Mouse (Mus musculus) retina, adult 2 months (tissue): ENCODE data around the gene Arnt2.

Experiments used
- DNase-seq: peaks from one replicate; pipeline ENCODE4 v3.0.0-alpha.2; 2012; ENCODE audit warnings: low read depth, low spot score

Arnt2 gene

GRCm38 (mm10) chr7:84293054-84293453, 116.9 kb downstream of the Arnt2 start:
- DNase-seq, result no peak

GRCm38 (mm10) chr7:84287226-84287587, 122.8 kb downstream of the Arnt2 start:
- DNase-seq, result no peak

- no peak for DNase-seq
These were observed 123.3 kb downstream of the Arnt2 start for GRCm38 (mm10) chr7:84286526-84287225.

- no peak for DNase-seq
These were observed 124.2 kb downstream of the Arnt2 start for GRCm38 (mm10) chr7:84285790-84286189.

GRCm38 (mm10) chr7:84284974-84285373, 125.0 kb downstream of the Arnt2 start:
- DNase-seq, result no peak

- no peak for DNase-seq
These were observed 127.7 kb downstream of the Arnt2 start for GRCm38 (mm10) chr7:84282231-84282630.

- DNase-seq, result no peak
These were observed 130.7 kb downstream of the Arnt2 start for GRCm38 (mm10) chr7:84279231-84279630.

- DNase-seq, result no peak
These were observed 134.7 kb downstream of the Arnt2 start for GRCm38 (mm10) chr7:84275312-84275711.

GRCm38 (mm10) chr7:84273930-84274329, 136.0 kb downstream of the Arnt2 start:
- no peak for DNase-seq

GRCm38 (mm10) chr7:84272206-84272818, 137.7 kb downstream of the Arnt2 start:
- DNase-seq, result peak; percentile 33

GRCm38 (mm10) chr7:84271429-84271828, 138.5 kb downstream of the Arnt2 start:
- DNase-seq, result no peak

GRCm38 (mm10) chr7:84263466-84263865, 146.5 kb downstream of the Arnt2 start:
- no peak for DNase-seq

GRCm38 (mm10) chr7:84261341-84261740, 148.6 kb downstream of the Arnt2 start:
- no peak for DNase-seq

GRCm38 (mm10) chr7:84260401-84260800, 149.6 kb downstream of the Arnt2 start:
- no peak for DNase-seq

- no peak for DNase-seq
These were observed 150.5 kb downstream of the Arnt2 start for GRCm38 (mm10) chr7:84259309-84259985.

- DNase-seq, result no peak
These were observed 153.3 kb downstream of the Arnt2 start for GRCm38 (mm10) chr7:84256661-84257060.

GRCm38 (mm10) chr7:84256245-84256644, 153.7 kb downstream of the Arnt2 start:
- no peak for DNase-seq

- no peak for DNase-seq
These were observed 155.1 kb downstream of the Arnt2 start for GRCm38 (mm10) chr7:84254916-84255315.

GRCm38 (mm10) chr7:84254311-84254710, 155.7 kb downstream of the Arnt2 start:
- no peak for DNase-seq

GRCm38 (mm10) chr7:84251667-84252066, 158.3 kb downstream of the Arnt2 start:
- DNase-seq, result no peak

GRCm38 (mm10) chr7:84250736-84251135, 159.2 kb downstream of the Arnt2 start:
- DNase-seq, result no peak

- no peak for DNase-seq
These were observed 160.0 kb downstream of the Arnt2 start for GRCm38 (mm10) chr7:84249951-84250350.

- DNase-seq, result no peak
These were observed 160.6 kb downstream of the Arnt2 start for GRCm38 (mm10) chr7:84249381-84249780.
